Mouse (Mus musculus): ENCODE measurements at regions not wholly inside any gene's neighbourhood (a gene's known extent, or its start where the extent isn't known, plus 50 kb on each side); places are given as distances from the start of the nearest gene placed in this dataset.

- DNase-seq (ENCODE audit: low spot score in 2 of 2): no peak
These were observed 189.0 kb downstream of the Ttll7 start for GRCm38 (mm10) chr3:147041201-147041600.

GRCm38 (mm10) chr3:147042911-147043310, 190.7 kb downstream of the Ttll7 start:
- DNase-seq (ENCODE audit: low spot score in 2 of 2): no peak

GRCm38 (mm10) chr3:147046634-147047033, 194.5 kb downstream of the Ttll7 start:
- DNase-seq (ENCODE audit: low spot score in 2 of 2): no peak

GRCm38 (mm10) chr3:147054157-147054838, 202.1 kb downstream of the Ttll7 start:
- DNase-seq (ENCODE audit: low spot score in 2 of 2): no peak

GRCm38 (mm10) chr3:147057874-147058273, 205.7 kb downstream of the Ttll7 start:
- DNase-seq (ENCODE audit: low spot score in 2 of 2): no peak

- no peak for DNase-seq (ENCODE audit: low spot score in 2 of 2)
These were observed 208.5 kb downstream of the Ttll7 start for GRCm38 (mm10) chr3:147060659-147061058.

- no peak for DNase-seq (ENCODE audit: low spot score in 2 of 2)
These were observed 210.3 kb downstream of the Ttll7 start for GRCm38 (mm10) chr3:147062451-147062850.

- DNase-seq (ENCODE audit: low spot score in 2 of 2): no peak
These were observed 211.6 kb downstream of the Ttll7 start for GRCm38 (mm10) chr3:147063578-147064442.

GRCm38 (mm10) chr3:147064443-147064868, 212.3 kb downstream of the Ttll7 start:
- no peak for DNase-seq (ENCODE audit: low spot score in 2 of 2)

GRCm38 (mm10) chr3:147070972-147071371, 218.8 kb downstream of the Ttll7 start:
- no peak for DNase-seq (ENCODE audit: low spot score in 2 of 2)

- no peak for DNase-seq (ENCODE audit: low spot score in 2 of 2)
These were observed 228.0 kb downstream of the Ttll7 start for GRCm38 (mm10) chr3:147080197-147080596.

GRCm38 (mm10) chr3:147080768-147081448, 228.7 kb downstream of the Ttll7 start:
- no peak for DNase-seq (ENCODE audit: low spot score in 2 of 2)

- no peak for DNase-seq (ENCODE audit: low spot score in 2 of 2)
These were observed 229.6 kb downstream of the Ttll7 start for GRCm38 (mm10) chr3:147081763-147082162.

GRCm38 (mm10) chr3:147082255-147082943, 230.2 kb downstream of the Ttll7 start:
- no peak for DNase-seq (ENCODE audit: low spot score in 2 of 2)

- no peak for DNase-seq (ENCODE audit: low spot score in 2 of 2)
These were observed 231.2 kb downstream of the Ttll7 start for GRCm38 (mm10) chr3:147083374-147083773.

- no peak for DNase-seq (ENCODE audit: low spot score in 2 of 2)
These were observed 231.7 kb downstream of the Ttll7 start for GRCm38 (mm10) chr3:147083823-147084222.

- no peak for DNase-seq (ENCODE audit: low spot score in 2 of 2)
These were observed 232.5 kb downstream of the Ttll7 start for GRCm38 (mm10) chr3:147084624-147085189.

GRCm38 (mm10) chr3:147088171-147088570, 236.0 kb downstream of the Ttll7 start:
- no peak for DNase-seq (ENCODE audit: low spot score in 2 of 2)

GRCm38 (mm10) chr3:147089716-147090115, 237.5 kb downstream of the Ttll7 start:
- DNase-seq (ENCODE audit: low spot score in 2 of 2): no peak

- DNase-seq (ENCODE audit: low spot score in 2 of 2): no peak
These were observed 240.3 kb downstream of the Ttll7 start for GRCm38 (mm10) chr3:147092188-147093075.
